Mouse (Mus musculus) neural tube, embryonic 15.5 days (tissue): ENCODE results near the gene Kif13a. TPM values are rescaled to one million over a fixed set of nuclear protein-coding genes. Genes with fewer than 3 reads are reported as not detected.

Experiments
- ATAC-seq: fragments of 200-750 bp; cut with Nextera tagmentation; 2 replicates; pipeline ENCODE4 v1.8.0; 2017; ENCODE audit warnings: mild to moderate bottlenecking, moderate TSS enrichment, moderate library complexity; ENCODE audit not compliant: low FRiP score
- H3K27ac ChIP-seq: fragments of 300-500 bp; sonication (generic); replicated peaks from 2 replicates; pipeline ENCODE4 v1.5.1; 2015; ENCODE audit warnings: mild to moderate bottlenecking, inconsistent platforms
- H3K27me3 ChIP-seq: fragments of 300-500 bp; sonication (generic); replicated peaks from 2 replicates; pipeline ENCODE4 v1.6.1; 2015; ENCODE audit warnings: inconsistent platforms
- H3K36me3 ChIP-seq: fragments of 300-500 bp; sonication (generic); 2 replicates; pipeline ENCODE4 v1.6.1; 2015; ENCODE audit warnings: inconsistent platforms
- H3K4me1 ChIP-seq: fragments of 300-500 bp; sonication (generic); 2 replicates; pipeline ENCODE4 v1.6.1; 2015; ENCODE audit warnings: inconsistent platforms
- H3K4me2 ChIP-seq: fragments of 300-500 bp; sonication (generic); 2 replicates; pipeline ENCODE4 v1.6.1; 2015; ENCODE audit warnings: inconsistent platforms, mild to moderate bottlenecking, moderate library complexity
- H3K4me3 ChIP-seq: fragments of 300-500 bp; sonication (generic); replicated peaks from 2 replicates; pipeline ENCODE4 v1.5.1; 2015; ENCODE audit warnings: mild to moderate bottlenecking, inconsistent platforms
- H3K9ac ChIP-seq: fragments of 300-500 bp; sonication (generic); replicated peaks from 2 replicates; pipeline ENCODE4 v1.6.1; 2015; ENCODE audit warnings: mild to moderate bottlenecking, inconsistent platforms
- H3K9me3 ChIP-seq: fragments of 300-500 bp; sonication (generic); replicated peaks from 2 replicates; pipeline ENCODE4 v1.6.1; 2016; ENCODE audit warnings: inconsistent platforms
- WGBS: fragments of 180-500 bp; shearing (Covaris S2); methylation state at CpG from one replicate; pipeline ENCODE4 v1.1.7; 2015; ENCODE audit warnings: mixed read lengths; 5-methylcytosine and 5-hydroxymethylcytosine counted together
- polyA plus RNA-seq: library from polyadenylated mRNA; unstranded; fragments of >200 nt; fragmentation: Nextera tagmentation; extraction: Ambion mirVana; gene quantifications from 2 replicates; pipeline ENCODE4 v1.2.1, GENCODE M21; 2015

The Kif13a gene
- polyA plus RNA-seq, 1 experiment from 2014 or later = 10.2 TPM

- Histone ChIP-seq H3K4me1 (peaks cover 16% of the 10 kb centered on the region), H3K9ac (no peak overlapping the region), H3K27ac (no peak overlapping the region), H3K9me3 (no peaks in the 10 kb centered on the region), H3K4me3 (no peak overlapping the region), H3K36me3 (no peaks in the 10 kb centered on the region), H3K27me3 (peaks cover 4% of the 10 kb centered on the region), H3K4me2 (no peak overlapping the region)
- no peak for ATAC-seq
- 84% methylated on average over 4 of the region's 4 CpGs for WGBS
Observed at GRCm38 (mm10) chr13:46737482-46737881, 192.2 kb downstream of the Kif13a start.

GRCm38 (mm10) chr13:46736479-46736865 is 193.2 kb downstream of the Kif13a start:
- ATAC-seq = no peak
- Histone ChIP-seq H3K27me3 (peaks cover 4% of the 10 kb centered on the region), H3K4me2 (peak overlapping the region; percentile 78), H3K27ac (no peak overlapping the region), H3K4me3 (peak overlapping the region; percentile 37), H3K4me1 (peaks cover 16% of the 10 kb centered on the region), H3K9me3 (no peaks in the 10 kb centered on the region), H3K9ac (0 out of 2 replicates have a peak overlapping the region, but pooled peaks have one; percentile 30), H3K36me3 (no peaks in the 10 kb centered on the region)
- 4% methylated on average over 12 of the region's 12 CpGs for WGBS

- ATAC-seq = peak; percentile 50; the same call in 1 of the 2 replicates
- peak overlapping the region; percentile 78 for H3K4me2 ChIP-seq
- peak overlapping the region; percentile 30 for H3K9ac ChIP-seq
- no peaks in the 10 kb centered on the region for H3K9me3 ChIP-seq
- H3K4me1 ChIP-seq = peaks cover 16% of the 10 kb centered on the region
- peak overlapping the region; percentile 37 for H3K4me3 ChIP-seq
- H3K27me3 ChIP-seq = peaks cover 4% of the 10 kb centered on the region
- 1% methylated on average over 20 of the region's 20 CpGs for WGBS
- no peaks in the 10 kb centered on the region for H3K36me3 ChIP-seq
- H3K27ac ChIP-seq = no peak overlapping the region
Observed at GRCm38 (mm10) chr13:46735808-46736478, 193.7 kb downstream of the Kif13a start.

GRCm38 (mm10) chr13:46735219-46735807 is 194.4 kb downstream of the Kif13a start:
- Histone ChIP-seq H3K27ac (no peak overlapping the region), H3K4me2 (peak overlapping the region; percentile 78), H3K9me3 (no peaks in the 10 kb centered on the region), H3K4me1 (peaks cover 16% of the 10 kb centered on the region), H3K36me3 (no peaks in the 10 kb centered on the region), H3K4me3 (peak overlapping the region; percentile 37), H3K9ac (peak overlapping the region; percentile 30; the same call in 1 of the 2 replicates), H3K27me3 (peaks cover 4% of the 10 kb centered on the region)
- no peak for ATAC-seq
- WGBS = 49% methylated on average over 11 of the region's 11 CpGs

- no peaks in the 10 kb centered on the region for H3K27me3 ChIP-seq
- no peaks in the 10 kb centered on the region for H3K36me3 ChIP-seq
- no peak overlapping the region for H3K27ac ChIP-seq
- WGBS = 73% methylated on average over 2 of the region's 2 CpGs
- H3K4me1 ChIP-seq = peaks cover 13% of the 10 kb centered on the region
- H3K9me3 ChIP-seq = no peaks in the 10 kb centered on the region
- H3K4me2 ChIP-seq = no peak overlapping the region
- H3K4me3 ChIP-seq = no peak overlapping the region
- no peak overlapping the region for H3K9ac ChIP-seq
- ATAC-seq = no peak
Observed at GRCm38 (mm10) chr13:46729998-46730397, 199.7 kb downstream of the Kif13a start.

- ATAC-seq = peak; percentile 7; the same call in 1 of the 2 replicates
- H3K4me1 ChIP-seq = peaks cover 21% of the 10 kb centered on the region
- no peaks in the 10 kb centered on the region for H3K9me3 ChIP-seq
- H3K36me3 ChIP-seq = no peaks in the 10 kb centered on the region
- H3K4me2 ChIP-seq = peak overlapping the region; percentile 61
- H3K4me3 ChIP-seq = peak overlapping the region; percentile 74
- H3K27ac ChIP-seq = peak overlapping the region; percentile 91
- H3K27me3 ChIP-seq = no peaks in the 10 kb centered on the region
- H3K9ac ChIP-seq = peak overlapping the region; percentile 54
- WGBS = 24% methylated on average over 5 of the region's 5 CpGs
Observed at GRCm38 (mm10) chr13:46728411-46728810, 201.3 kb downstream of the Kif13a start.

- peak within 1 kb of the TSS; percentile 89 for H3K4me2 ChIP-seq
- H3K4me1 ChIP-seq = peaks cover 21% of the 10 kb centered on the region
- H3K4me3 ChIP-seq = peak within 1 kb of the TSS; percentile 74
- peak; percentile 92 for ATAC-seq
- H3K9ac ChIP-seq = peak within 1 kb of the TSS; percentile 81
- no peaks in the 10 kb centered on the region for H3K36me3 ChIP-seq
- peak within 1 kb of the TSS; percentile 91 for H3K27ac ChIP-seq
- H3K9me3 ChIP-seq = no peaks in the 10 kb centered on the region
- WGBS = under 1% methylated on average over 40 of the region's 51 CpGs
- no peaks in the 10 kb centered on the region for H3K27me3 ChIP-seq
Observed at GRCm38 (mm10) chr13:46727837-46728268, 201.8 kb downstream of the Kif13a start, which contains the start of gene Nup153. Gene Nup153, minus strand, starts transcription at chr13:46727940.

GRCm38 (mm10) chr13:46727038-46727836 is 202.4 kb downstream of the Kif13a start:
- peak overlapping the region; percentile 89 for H3K4me2 ChIP-seq
- H3K27ac ChIP-seq = peak overlapping the region; percentile 91
- peak overlapping the region; percentile 74 for H3K4me3 ChIP-seq
- H3K27me3 ChIP-seq = no peaks in the 10 kb centered on the region
- H3K4me1 ChIP-seq = peaks cover 21% of the 10 kb centered on the region
- peak; percentile 83 for ATAC-seq
- no peaks in the 10 kb centered on the region for H3K36me3 ChIP-seq
- H3K9ac ChIP-seq = peak overlapping the region; percentile 81
- H3K9me3 ChIP-seq = no peaks in the 10 kb centered on the region
- WGBS = under 1% methylated on average over 70 of the region's 85 CpGs

- Histone ChIP-seq H3K27ac (peak overlapping the region; percentile 91), H3K4me1 (peaks cover 21% of the 10 kb centered on the region), H3K27me3 (no peaks in the 10 kb centered on the region), H3K4me2 (peak overlapping the region; percentile 89), H3K9ac (peak overlapping the region; percentile 81), H3K4me3 (peak overlapping the region; percentile 74), H3K9me3 (no peaks in the 10 kb centered on the region), H3K36me3 (no peaks in the 10 kb centered on the region)
- WGBS = under 1% methylated on average over 30 of the region's 30 CpGs
- no peak for ATAC-seq
Observed at GRCm38 (mm10) chr13:46726288-46727037, 203.2 kb downstream of the Kif13a start.

- Histone ChIP-seq H3K9ac (no peak overlapping the region), H3K27ac (no peak overlapping the region), H3K4me3 (no peak overlapping the region), H3K4me1 (peaks cover 21% of the 10 kb centered on the region), H3K4me2 (peak overlapping the region; percentile 38), H3K9me3 (no peaks in the 10 kb centered on the region), H3K27me3 (no peaks in the 10 kb centered on the region), H3K36me3 (no peaks in the 10 kb centered on the region)
- WGBS = 38% methylated on average over 2 of the region's 2 CpGs
- no peak for ATAC-seq
Observed at GRCm38 (mm10) chr13:46725227-46725626, 204.4 kb downstream of the Kif13a start.

- H3K36me3 ChIP-seq = no peaks in the 10 kb centered on the region
- H3K9me3 ChIP-seq = no peaks in the 10 kb centered on the region
- H3K4me2 ChIP-seq = no peak overlapping the region
- H3K27me3 ChIP-seq = no peaks in the 10 kb centered on the region
- ATAC-seq = no peak
- H3K27ac ChIP-seq = no peak overlapping the region
- no peak overlapping the region for H3K4me3 ChIP-seq
- no peak overlapping the region for H3K9ac ChIP-seq
- peaks cover 21% of the 10 kb centered on the region for H3K4me1 ChIP-seq
Observed at GRCm38 (mm10) chr13:46724371-46724770, 205.3 kb downstream of the Kif13a start.
